Mouse (Mus musculus): Measurements from ENCODE around the gene Rbm10. TPM values are rescaled to one million over a fixed set of nuclear protein-coding genes. Genes with fewer than 3 reads are reported as not detected.

The Rbm10 gene
- total RNA-seq (2023) = 10 to 100 TPM; 23.9 to 26.2 TPM

GRCm38 (mm10) chrX:20617176-20617902 is at the start of gene Rbm10, which contains the start of gene Ndufb11:
Gene Rbm10 (plus strand): TSS chrX:20617503.
Gene Ndufb11 (minus strand): TSS chrX:20617619.

GRCm38 (mm10) chrX:20658026-20658652 is 40.8 kb downstream of the Rbm10 start, which contains the start of gene Uba1:
Gene Uba1 (plus strand): TSS chrX:20658326.

GRCm38 (mm10) chrX:20687519-20688067 is 70.3 kb downstream of the Rbm10 start, which contains the start of gene Cdk16:
Gene Cdk16 (plus strand): TSS chrX:20687954.

Other genes starting within 250 kb of the Rbm10 start
- gene Jade3, start 191.8 kb upstream of the Rbm10 start, total RNA-seq (2023) = 1 to 10 TPM; 4.6 to 5.7 TPM
- gene Rgn, start 67.7 kb upstream of the Rbm10 start, total RNA-seq (2023) = not detected
- gene Ndufb11, start 116 bp downstream of the Rbm10 start, total RNA-seq (2023) = 100 to 1,000 TPM; 105 to 112 TPM
- 100 to 1,000 TPM; 166 to 202 TPM for gene Uba1, start 40.8 kb downstream of the Rbm10 start, total RNA-seq (2023)
- gene Cdk16, start 70.5 kb downstream of the Rbm10 start, total RNA-seq (2023) = 10 to 100 TPM; 63.7 to 69.9 TPM
- gene Usp11, start 86.4 kb downstream of the Rbm10 start, total RNA-seq (2023) = 1 to 10 TPM; 3.3 to 4.1 TPM
- 10 to 100 TPM; 76.1 to 77.9 TPM for gene Araf, start 180.3 kb downstream of the Rbm10 start, total RNA-seq (2023)